Mouse (Mus musculus) frontal cortex, adult (tissue): ENCODE data around the gene Tmem200a.

ENCODE experiments used
- ATAC-seq: cut with Nextera tagmentation; 2 replicates; pipeline ENCODE4 v1.9.2; 2017; ENCODE audit warnings: mild to moderate bottlenecking, moderate library complexity, mixed read lengths; ENCODE audit not compliant: low TSS enrichment

Tmem200a gene

DNA sequence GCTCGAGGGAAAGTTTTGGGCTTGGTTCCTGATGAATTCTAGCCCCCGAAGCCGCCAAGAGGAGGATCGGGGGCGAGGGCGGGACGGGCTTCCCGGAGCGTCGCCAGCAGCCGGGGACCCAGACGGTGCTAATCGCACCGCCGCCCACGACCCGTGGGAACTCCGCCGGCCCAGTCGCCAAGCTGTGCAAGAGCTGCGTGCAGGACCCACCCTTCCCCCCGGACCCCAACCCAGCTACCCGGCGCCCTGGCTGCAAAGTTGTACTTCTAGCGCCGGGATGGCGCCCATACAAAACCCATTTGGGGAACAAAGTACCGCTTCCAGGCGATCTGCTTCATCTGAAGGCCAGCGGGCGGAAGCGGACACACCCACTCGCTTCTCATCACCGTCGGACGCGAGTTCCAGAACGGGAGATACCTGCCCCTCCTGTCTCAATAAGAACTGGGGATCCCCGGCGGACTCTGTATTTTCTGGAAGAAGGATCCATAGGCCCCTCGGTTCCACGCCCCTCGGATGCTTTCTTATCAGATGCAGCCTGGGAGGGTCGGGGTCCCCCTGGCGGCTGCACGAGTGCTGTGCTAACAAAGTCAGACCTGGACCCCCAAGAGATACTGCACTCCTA lies at the start of gene Tmem200a:
Gene Tmem200a (minus strand): TSS at position 532 of the 622 bp plus-strand sequence.
- ATAC-seq, result peak; percentile 53

DNA sequence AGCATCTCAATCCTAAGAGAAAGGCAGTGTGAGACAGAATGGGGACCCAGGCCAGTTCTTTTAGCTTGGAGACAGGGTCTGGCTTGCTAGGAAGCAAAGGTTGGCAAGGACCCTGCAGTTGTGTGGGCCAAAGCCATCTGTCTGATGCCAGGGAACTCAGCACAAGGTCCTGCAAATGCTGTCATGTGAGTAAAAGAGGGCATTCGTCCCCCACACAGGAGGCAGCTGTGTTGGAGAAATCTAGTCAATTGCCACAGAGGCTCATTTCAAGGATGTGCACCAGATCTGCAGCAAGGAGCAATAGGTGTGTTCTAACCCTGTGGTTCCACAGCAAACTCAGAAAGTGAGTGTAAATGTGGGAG lies 41.0 kb upstream of the Tmem200a start:
- ATAC-seq, result peak; percentile 48; the same call in 1 of the 2 replicates

DNA sequence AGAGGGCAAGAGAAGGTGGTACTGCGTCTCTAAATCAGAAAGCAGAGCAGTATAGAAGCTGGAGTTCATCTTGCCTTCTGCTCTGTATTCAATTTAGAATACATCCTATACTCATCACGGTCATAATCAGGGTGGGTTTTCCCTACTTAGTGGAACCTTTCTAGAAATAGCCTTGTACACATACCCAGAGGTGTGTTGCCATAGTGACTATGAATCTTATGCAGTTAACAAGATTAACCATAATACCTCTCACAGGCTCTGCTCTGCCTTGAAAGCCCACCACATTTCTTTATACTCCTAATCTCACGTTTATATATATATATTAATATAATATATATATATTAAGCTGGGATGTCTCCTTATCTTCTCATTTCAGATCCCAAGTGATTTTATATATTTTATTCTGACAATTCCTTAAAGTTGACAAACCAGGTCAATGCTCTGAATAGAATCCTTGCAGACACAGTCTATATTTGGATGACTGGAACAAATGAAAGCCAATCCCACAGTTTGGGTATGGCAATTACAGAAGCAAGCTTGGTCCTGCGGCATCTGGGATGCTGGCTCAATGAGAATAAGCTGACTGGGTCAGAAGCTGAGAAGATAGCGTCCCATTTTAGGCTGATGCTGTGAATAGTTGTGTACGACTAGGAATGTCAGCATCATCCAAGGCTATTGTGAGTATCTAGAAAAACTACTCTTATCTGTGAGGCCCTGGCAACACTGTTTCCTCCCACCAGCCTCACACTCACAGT lies 40.4 kb upstream of the Tmem200a start:
- ATAC-seq, result peak; percentile 88

DNA sequence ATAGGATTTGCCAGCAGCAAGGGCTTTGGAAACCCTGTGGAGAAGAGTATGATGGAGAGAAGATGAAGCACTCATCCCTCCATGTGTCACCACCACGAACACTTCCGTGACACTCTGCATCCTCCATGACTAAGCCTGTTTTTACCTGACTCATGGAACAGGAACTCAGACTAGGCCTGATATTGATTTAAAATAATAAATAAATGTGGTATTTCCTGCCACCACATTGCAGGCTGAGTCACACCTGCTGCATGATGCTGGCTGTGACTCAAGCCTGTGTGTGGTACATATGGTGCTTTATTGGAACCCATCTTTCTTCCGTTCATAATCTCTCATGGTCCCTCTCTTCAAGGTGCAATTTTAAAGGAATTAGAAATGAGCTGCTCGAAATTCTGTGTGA lies 35.6 kb upstream of the Tmem200a start:
- peak; percentile 41; the same call in 1 of the 2 replicates for ATAC-seq

DNA sequence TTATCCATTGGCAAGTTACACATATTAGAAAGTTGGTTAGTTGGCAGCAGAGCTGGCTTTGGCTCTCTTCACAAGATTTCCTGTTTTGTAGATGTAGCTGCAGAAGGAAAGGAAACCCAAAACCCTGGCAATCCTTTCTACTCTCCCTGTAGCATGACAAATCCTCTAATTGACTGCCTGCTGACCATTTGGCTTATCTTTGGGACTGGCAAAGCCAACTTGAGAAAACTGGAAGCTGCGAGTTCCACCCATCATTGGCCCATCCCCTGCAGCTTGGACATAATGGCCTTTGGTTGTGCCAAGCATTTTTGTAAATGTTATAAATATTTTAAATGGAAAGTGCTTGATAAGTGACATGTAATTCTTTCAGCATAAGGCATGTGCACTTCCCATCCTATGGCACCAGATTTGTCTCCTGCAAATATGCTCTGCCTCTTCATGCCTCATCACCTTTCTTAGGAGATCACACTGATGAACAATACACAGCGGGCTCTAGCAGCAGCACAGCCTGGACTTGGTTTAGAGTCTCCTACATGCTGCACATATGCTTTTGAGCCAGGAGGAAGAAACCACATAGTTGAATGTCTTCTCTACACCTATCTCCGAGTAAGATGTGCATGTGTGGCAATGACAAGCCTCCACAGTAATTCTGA lies 24.6 kb upstream of the Tmem200a start:
- no peak for ATAC-seq

GRCm38 (mm10) chr10:26082081-26082480 lies 3.2 kb upstream of the Tmem200a start:
- no peak for ATAC-seq

DNA sequence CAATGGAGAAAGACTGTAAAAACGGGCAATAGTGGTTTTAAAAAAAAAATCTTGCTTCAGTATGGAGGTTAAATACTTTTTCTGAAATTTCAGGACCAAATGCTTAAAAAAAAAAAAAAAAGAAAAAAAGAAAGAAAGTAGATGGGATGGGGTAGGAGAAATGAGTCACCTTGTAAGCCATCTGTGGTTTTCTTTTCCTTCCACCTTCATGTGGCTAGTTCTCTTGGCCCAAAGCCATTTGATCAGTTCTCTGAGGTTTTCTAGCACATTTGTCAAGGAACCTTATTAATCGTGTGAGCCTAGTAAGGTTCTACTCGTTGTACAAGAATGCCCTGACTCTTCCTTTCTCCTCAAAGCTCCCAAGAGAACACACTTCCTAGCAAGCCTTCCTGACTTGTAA lies 826 bp upstream of the Tmem200a start:
- ATAC-seq, result no peak

DNA sequence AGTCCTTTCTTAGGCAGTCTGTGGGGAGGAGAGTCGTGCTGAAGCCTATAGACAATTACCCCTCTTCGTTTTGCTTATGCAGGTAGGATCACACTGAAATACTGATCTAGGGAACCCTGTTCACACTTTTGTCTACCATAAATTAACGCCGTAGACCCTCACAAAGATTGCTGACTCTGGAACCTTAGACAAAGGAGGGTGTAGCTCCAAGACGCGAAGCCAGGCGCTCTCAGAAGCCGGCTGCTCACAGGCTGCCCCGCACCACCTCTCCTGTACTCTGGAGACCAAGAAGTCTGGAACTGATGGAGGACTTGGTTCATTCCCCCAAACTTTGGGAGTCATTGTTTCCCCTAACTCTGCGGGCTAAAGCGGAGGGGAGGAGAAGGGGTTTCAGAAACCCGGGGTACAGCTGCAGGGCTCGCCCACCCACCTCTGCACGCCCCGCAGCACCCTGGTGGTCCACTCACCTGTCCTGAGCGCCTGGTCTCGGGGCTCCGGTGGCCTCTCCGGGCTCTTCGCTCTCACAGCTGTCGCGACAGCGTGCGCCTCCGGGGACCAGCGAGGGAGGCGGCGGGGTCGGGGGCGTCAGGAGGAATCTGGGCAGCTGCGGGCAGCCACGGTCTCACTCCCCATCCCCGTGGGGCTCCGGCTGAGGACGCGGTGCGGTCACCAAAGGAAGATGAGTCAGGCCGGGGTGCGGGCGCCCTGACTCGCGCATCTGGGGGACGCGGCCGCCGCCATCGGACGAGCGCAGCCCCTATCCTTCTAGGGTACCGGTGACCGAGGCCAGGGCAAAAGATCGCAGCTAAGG lies 976 bp downstream of the Tmem200a start, which contains the start of gene Gm9767:
Gene Gm9767 (plus strand): TSS at position 585 of the 811 bp plus-strand sequence.
- ATAC-seq, result peak; percentile 46

DNA sequence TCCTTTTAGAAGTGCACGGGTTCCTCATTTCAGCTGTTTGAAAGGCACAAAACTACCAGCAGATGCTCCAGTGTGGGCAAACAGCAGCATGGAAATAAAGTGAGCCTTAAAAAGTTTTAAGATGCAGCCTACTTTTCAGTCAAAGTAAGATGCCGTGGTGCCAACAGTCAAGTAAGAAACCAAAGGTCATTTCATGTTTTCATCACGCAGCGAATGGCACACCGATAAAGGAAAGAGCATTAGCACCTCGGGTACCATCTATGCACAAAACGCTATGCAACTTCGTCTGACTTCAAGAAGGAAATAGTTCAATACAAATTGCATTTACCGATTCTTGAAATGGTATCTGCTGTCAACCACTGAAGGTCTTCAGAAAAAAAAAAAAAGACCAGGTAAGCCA lies 1.9 kb downstream of the Tmem200a start:
- ATAC-seq, result no peak

DNA sequence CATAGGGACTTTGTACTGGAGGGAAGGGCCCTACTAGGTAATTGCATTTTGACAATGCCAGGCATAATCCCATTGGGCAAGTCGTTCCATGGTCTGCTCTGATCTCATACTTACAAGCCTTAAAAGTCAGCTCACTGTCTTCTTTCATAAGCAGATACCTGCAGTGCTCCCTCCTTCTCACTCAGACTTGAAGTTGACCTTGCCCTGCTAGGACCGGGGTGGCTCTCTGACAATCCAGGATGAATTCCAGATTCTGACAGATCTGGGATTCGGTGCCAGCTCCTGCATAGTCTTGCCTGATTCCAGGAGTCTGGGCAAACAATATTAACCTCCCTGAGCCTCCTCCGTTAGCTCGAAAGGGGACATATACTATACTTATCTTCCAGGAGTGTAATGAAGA lies 6.9 kb downstream of the Tmem200a start:
- ATAC-seq, result no peak

DNA sequence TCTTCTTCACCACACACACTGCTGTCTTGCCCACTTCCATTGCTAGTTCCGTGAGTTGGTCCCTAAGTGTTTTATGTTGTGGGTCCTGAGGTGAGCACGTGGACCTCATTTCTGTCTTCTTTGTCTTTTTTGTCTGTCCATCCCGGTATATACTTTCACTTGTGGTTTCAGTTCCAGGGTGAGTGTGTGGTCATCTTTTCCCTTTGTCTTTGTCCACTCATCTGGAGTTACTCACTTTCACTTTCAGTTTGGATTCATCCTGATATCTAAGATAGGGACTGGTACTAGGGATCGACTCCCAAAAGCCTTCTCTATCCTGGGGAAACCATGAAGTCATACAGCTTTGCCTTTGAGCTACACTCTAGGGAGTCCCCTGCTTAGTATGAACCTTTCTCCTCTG lies 15.8 kb downstream of the Tmem200a start:
- ATAC-seq, result no peak

DNA sequence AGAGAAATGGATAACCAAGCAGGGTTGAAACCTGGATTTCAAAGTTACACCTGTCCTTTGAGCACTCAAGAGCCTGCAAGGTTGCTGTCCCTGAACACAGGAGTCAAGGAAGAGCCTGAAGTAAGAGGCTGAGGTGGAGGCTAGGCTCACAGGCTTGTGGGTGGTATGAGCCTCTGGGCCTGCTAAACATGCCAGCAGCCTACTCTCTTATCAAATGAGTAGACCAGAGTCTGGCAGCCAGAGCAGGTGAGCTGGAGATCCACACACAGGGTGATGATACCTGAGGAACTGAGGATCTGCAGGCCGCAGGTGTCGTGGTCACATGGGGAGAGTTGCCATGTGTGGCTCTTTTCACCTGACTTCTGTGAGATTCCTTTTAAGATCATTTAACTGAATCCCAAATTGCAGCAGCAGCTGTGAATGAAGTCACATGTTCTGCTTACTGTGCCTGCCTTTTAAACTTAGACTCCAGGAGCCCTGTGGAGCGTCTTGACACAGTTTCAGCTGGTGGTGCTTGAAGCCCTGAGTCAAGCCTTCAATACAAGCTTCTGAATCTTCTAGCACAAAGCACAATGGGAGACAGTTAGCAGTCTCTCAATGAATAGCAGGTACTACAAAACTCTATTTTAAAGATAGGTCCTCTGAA lies 19.1 kb downstream of the Tmem200a start:
- peak; percentile 91 for ATAC-seq

- ATAC-seq, result no peak
Measured at GRCm38 (mm10) chr10:26051177-26051576, 27.7 kb downstream of the Tmem200a start.

DNA sequence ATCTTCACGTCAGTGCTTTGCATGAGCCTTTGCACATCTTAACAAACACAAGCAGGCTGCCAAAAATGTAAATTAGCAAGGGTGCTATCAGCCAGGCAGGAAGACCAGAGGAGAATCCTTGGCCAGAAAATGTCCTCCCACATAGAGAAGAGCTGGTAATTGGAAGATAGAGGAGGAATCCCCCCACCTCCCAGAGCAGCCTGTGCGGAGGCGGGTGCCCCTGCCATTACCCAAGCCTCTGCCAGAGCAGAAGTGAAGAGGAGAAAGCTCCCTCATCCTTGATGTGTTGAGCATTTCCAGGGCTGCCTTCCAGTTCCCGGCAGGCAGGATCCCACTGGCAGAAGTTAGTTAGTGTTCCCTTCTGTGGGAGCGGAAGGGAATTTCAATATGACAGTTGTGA lies 43.9 kb downstream of the Tmem200a start:
- ATAC-seq, result peak; percentile 97

- no peak for ATAC-seq
Measured at GRCm38 (mm10) chr10:26018740-26019139, 60.1 kb downstream of the Tmem200a start.

DNA sequence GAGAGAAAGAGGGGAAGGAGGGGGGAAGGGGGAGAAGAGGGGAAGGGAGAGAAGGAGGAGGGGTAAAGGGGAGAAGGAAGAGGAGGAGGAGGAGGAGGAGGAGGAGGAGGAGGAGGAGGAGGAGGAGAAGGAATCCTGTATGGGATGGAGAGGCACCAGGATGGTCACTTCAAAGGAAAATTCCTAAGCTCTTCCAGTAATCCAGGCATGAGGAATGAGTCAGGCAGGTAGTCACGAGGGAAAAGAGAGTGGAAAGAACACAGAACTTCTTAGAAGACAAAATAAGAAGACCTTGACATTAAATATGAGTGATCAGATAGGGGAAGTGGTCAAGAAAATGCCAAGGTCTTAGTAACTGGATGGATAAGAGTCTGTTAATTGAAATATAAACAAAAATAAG lies 64.6 kb downstream of the Tmem200a start:
- no peak for ATAC-seq

GRCm38 (mm10) chr10:26008948-26009347 lies 69.9 kb downstream of the Tmem200a start:
- peak; percentile 67 for ATAC-seq

DNA sequence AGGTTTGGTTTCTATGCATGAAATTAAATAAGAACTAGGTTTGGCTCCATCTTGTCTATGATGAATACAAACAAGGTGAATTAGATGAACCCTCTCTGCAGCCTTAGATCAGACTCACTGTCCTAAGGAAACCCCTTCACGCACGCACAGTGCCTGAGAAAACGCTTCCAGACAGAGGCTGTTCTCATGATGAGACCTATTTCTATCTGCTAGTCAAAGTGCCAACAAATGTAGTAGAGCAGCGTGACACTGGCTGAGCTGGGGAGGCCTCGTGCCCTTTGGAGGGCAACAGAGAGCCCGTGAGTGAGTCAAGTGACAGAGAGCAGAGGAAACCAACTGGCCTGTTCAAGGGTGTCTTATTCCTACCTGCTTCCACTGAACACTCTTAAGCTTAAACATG lies 73.4 kb downstream of the Tmem200a start:
- ATAC-seq, result 0 out of 2 replicates have a peak, but pooled peaks have one; percentile 0

- no peak for ATAC-seq
Measured at GRCm38 (mm10) chr10:26000893-26001292, 78.0 kb downstream of the Tmem200a start.

GRCm38 (mm10) chr10:25999291-25999930 lies 79.4 kb downstream of the Tmem200a start:
- peak; percentile 42 for ATAC-seq

- ATAC-seq, result no peak
Measured at GRCm38 (mm10) chr10:25984056-25984455, 94.8 kb downstream of the Tmem200a start.
